Mouse (Mus musculus) cerebellum, adult 2 months (tissue): ENCODE measurements around the gene Catsperz. TPM values are rescaled to one million over a fixed set of nuclear protein-coding genes. Genes with fewer than 3 reads are reported as not detected.
"Not testable (repeated sequence)": the region's sequence is repeated elsewhere in the genome, so short reads cannot be mapped to it uniquely, and the experiment has no call there.

Source experiments
- DNase-seq, 2 experiments: peaks; one replicate each; pipeline ENCODE4 v3.0.0; 2021
- H3K27ac ChIP-seq: fragments of 200-500 bp; 2 replicates; pipeline ENCODE4 v1.5.1; 2012; ENCODE audit warnings: low read length, control low read depth, inconsistent platforms; ENCODE audit not compliant: insufficient read depth
- H3K27me3 ChIP-seq: fragments of 200-500 bp; 2 replicates; pipeline ENCODE4 v1.6.1; 2012; ENCODE audit warnings: inconsistent platforms, mild to moderate bottlenecking, low read length, moderate library complexity; ENCODE audit not compliant: control insufficient read depth, insufficient read depth
- H3K4me1 ChIP-seq: fragments of 200-500 bp; 2 replicates; pipeline ENCODE4 v1.6.1; 2011; ENCODE audit warnings: low read length; ENCODE audit not compliant: control insufficient read depth, insufficient read depth
- H3K4me3 ChIP-seq: fragments of 200-500 bp; replicated peaks from 2 replicates; pipeline ENCODE3; 2011; ENCODE audit warnings: mild to moderate bottlenecking, low read depth, low read length, control low read depth; ENCODE audit not compliant: insufficient read depth
- CTCF ChIP-seq: fragments of 200-500 bp; IDR thresholded peaks from 2 replicates; pipeline ENCODE4 v1.5.1; 2011; ENCODE audit warnings: low read depth, mild to moderate bottlenecking, control low read depth, low read length, moderate library complexity, borderline replicate concordance; ENCODE audit not compliant: insufficient read depth
- POLR2A ChIP-seq: fragments of 200-500 bp; IDR thresholded peaks from 2 replicates; pipeline ENCODE4 v1.6.1; 2011; ENCODE audit warnings: low read length, control low read depth, borderline replicate concordance; ENCODE audit not compliant: insufficient read depth
- WGBS: fragments of 180-500 bp; shearing (Covaris S2); methylation state at CpG from one replicate; pipeline ENCODE4 v1.1.7; 2018; 5-methylcytosine and 5-hydroxymethylcytosine counted together
- polyA plus RNA-seq: library from polyadenylated mRNA; depleted of rRNA; stranded (reverse); fragments of >200 nt; gene quantifications from 2 replicates; pipeline ENCODE4 v1.2.3, GENCODE M21; 2012

The Catsperz gene
- polyA plus RNA-seq, 1 experiment, result 2.8 TPM

DNA sequence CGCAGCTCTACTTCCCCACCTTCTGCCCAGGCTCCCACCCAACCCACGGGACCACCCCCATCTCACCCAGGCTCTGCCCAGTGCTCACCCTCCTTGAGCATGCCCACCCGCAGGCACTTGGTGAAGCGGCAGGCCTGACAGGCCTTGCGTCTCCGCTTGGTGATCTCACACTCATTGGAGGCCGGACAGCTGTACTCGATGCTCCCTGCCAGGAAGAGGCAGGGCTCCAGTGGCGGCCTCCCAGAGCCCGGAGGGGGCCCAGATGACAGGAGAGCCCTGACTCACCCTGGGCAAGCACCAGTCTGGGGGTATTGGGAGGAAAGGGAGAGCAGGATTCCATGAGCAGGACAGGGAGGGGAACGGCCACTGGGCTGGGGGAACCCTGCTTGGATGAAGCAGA, 11.2 kb downstream of the Catsperz start:
- TF ChIP-seq POLR2A (no peak), CTCF (no peak)
- WGBS, result 20% methylated on average over 11 of the region's 11 CpGs
- no peak overlapping the region for H3K4me3 ChIP-seq
- peak in 1 of 2 experiments; percentile 22 for DNase-seq
- H3K4me1 ChIP-seq, result no peaks in the 10 kb centered on the region; the same call in 1 of the 2 replicates
- no peak overlapping the region for H3K27ac ChIP-seq
- H3K27me3 ChIP-seq, result no peaks in the 10 kb centered on the region

GRCm38 (mm10) chr19:6913036-6913435, 12.1 kb downstream of the Catsperz start:
- DNase-seq, result peak in 1 of 2 experiments; percentile 8
- Histone ChIP-seq H3K27me3 (no peaks in the 10 kb centered on the region), H3K27ac (no peak overlapping the region), H3K4me1 (no peaks in the 10 kb centered on the region; the same call in 1 of the 2 replicates), H3K4me3 (no peak overlapping the region)
- TF ChIP-seq POLR2A (no peak), CTCF (no peak)
- WGBS, result 87% methylated on average over 6 of the region's 6 CpGs

DNA sequence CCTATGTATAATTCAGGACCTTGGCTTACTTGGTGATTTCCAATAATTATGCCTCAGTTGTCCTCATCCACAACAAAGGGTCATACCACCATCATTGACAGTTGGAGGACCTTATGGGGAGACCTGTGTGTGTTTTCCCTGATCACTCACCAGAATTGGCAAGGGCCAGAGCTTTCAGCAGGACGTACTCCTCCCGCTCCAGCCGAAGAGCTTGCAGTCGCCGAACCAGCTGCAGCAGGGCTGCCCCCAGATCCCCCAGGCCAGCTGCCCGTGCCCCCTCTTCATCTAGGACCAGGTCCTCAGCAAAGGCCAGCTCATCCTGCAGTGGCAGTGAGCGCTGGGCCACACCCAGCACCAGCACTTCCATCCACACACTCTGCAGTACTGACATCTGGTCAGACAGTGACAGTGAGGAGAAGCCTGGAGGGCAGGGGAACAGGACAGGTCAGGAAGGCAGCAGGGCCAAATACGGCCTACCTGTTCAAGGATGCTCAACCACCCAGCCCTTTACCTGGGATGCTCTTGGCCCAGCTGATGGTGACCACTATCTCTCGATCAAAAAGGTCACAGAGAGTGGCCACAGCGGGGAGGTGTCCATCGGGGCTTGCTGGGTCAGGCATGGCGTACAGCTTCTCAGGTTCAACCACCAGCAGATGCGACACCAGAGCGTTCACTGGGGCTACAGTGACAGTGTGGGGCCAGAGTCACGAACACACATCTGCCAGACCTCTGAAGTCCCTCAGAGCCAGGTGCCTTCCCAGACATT, 12.8 kb downstream of the Catsperz start:
- no peaks in the 10 kb centered on the region for H3K27me3 ChIP-seq
- no peak overlapping the region for H3K4me3 ChIP-seq
- TF ChIP-seq POLR2A (no peak), CTCF (no peak)
- 88% methylated on average over 15 of the region's 15 CpGs for WGBS
- DNase-seq, result no peak
- peaks cover 2% of the 10 kb centered on the region for H3K4me1 ChIP-seq
- no peak overlapping the region for H3K27ac ChIP-seq

GRCm38 (mm10) chr19:6911101-6912074, 13.8 kb downstream of the Catsperz start:
- DNase-seq, result peak; percentile 27 to 29
- no peak overlapping the region for H3K27ac ChIP-seq
- WGBS, result 58% methylated on average over 19 of the region's 19 CpGs
- H3K4me1 ChIP-seq, result peaks cover 7% of the 10 kb centered on the region
- no peak overlapping the region for H3K4me3 ChIP-seq
- H3K27me3 ChIP-seq, result no peaks in the 10 kb centered on the region
- no peak for TF ChIP-seq POLR2A
- TF ChIP-seq CTCF, result no peak

GRCm38 (mm10) chr19:6910306-6910705, 14.9 kb downstream of the Catsperz start:
- H3K4me1 ChIP-seq, H3K27me3 ChIP-seq: not testable (repeated sequence)
- Histone ChIP-seq H3K27ac (0 out of 2 replicates have a peak overlapping the region, but pooled peaks have one; percentile 80), H3K4me3 (peak overlapping the region; percentile 92)
- DNase-seq, result peak in 1 of 2 experiments; percentile 54
- 1% methylated on average over 30 of the region's 30 CpGs for WGBS

- Histone ChIP-seq H3K4me1 (peaks cover 9% of the 10 kb centered on the region), H3K4me3 (peak within 1 kb of the TSS; percentile 92), H3K27me3 (no peaks in the 10 kb centered on the region), H3K27ac (peak within 1 kb of the TSS; percentile 80)
- DNase-seq, result peak; percentile 89 to 92
- under 1% methylated on average over 65 of the region's 65 CpGs for WGBS
- TF ChIP-seq POLR2A (peak; percentile 90), CTCF (no peak)
Measured at GRCm38 (mm10) chr19:6909507-6910289, 15.5 kb downstream of the Catsperz start, which contains the start of the genes Trmt112 and Prdx5. Trmt112 (plus strand) TSS chr19:6909698. Prdx5 (minus strand) TSS chr19:6910106.

GRCm38 (mm10) chr19:6909021-6909420, 16.2 kb downstream of the Catsperz start:
- Histone ChIP-seq H3K4me1 (peaks cover 9% of the 10 kb centered on the region), H3K4me3 (peak overlapping the region; percentile 92), H3K27me3 (no peaks in the 10 kb centered on the region), H3K27ac (peak overlapping the region; percentile 80)
- DNase-seq, result no peak
- TF ChIP-seq POLR2A (no peak), CTCF (no peak)
- 3% methylated on average over 11 of the region's 11 CpGs for WGBS
